Mouse (Mus musculus): Measurements from ENCODE around the gene Lgals1.

GRCm38 (mm10) chr15:78948152-78948725 is 21.7 kb downstream of the Lgals1 start:
- TF ChIP-seq CTCF (IDR thresholded peaks at IDR 0.05; ENCODE audit: insufficient read depth, low read length) (no peak), POLR2A (IDR thresholded peaks at IDR 0.05; ENCODE audit: borderline replicate concordance, extremely low read depth, low read depth, low read length) (no peak)
